Mouse (Mus musculus): ENCODE results near the gene Kazn. TPM values are rescaled to one million over a fixed set of nuclear protein-coding genes. Genes with fewer than 3 reads are reported as not detected.

The Kazn gene
- polyA plus RNA-seq, 1 experiment from 2014 or later, result 17.9 TPM

- no peak overlapping the region for H3K4me2 ChIP-seq (ENCODE audit: low read depth, low read length)
- H3K9ac ChIP-seq (replicated peaks; ENCODE audit: low read depth, low read length), result no peak overlapping the region
- no peak overlapping the region for H3K4me3 ChIP-seq (ENCODE audit: low read depth, low read length)
- H3K9me3 ChIP-seq (ENCODE audit: control insufficient read depth, low read length), result no peaks in the 10 kb centered on the region
- H3K27me3 ChIP-seq (ENCODE audit: control insufficient read depth, insufficient read depth, low read length), result no peaks in the 10 kb centered on the region
- no peaks in the 10 kb centered on the region for H3K4me1 ChIP-seq (ENCODE audit: control insufficient read depth, insufficient read depth, low read length)
- no peaks in the 10 kb centered on the region for H3K36me3 ChIP-seq (ENCODE audit: control insufficient read depth, insufficient read depth, low read length)
- peak; percentile 49; the same call in 1 of the 2 replicates for ATAC-seq (ENCODE audit: low read depth)
- WGBS, result 87% methylated on average over 12 of the region's 12 CpGs
- H3K27ac ChIP-seq (ENCODE audit: low read depth, low read length), result no peak overlapping the region
These were observed 121.2 kb downstream of the Kazn start for GRCm38 (mm10) chr4:142117993-142118392.

DNA sequence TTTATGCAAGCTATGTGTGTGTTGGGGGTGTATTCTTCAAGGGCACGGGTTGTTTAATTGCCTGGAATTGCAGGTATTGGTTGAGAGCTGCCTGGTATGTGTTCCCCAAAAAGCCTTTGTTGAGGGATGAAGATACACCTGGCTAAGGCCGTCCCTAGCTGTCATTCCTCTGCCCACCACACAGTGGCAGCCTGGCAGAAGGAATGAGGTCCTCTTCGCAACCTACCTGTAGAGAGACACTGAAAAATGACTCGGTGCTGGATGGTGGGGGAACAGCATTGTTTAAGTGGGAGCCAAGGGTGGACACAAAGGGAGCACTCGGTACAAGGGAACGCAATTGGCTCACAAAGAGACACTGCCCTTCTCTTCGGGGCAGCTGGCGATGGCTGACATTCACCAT is 125.9 kb downstream of the Kazn start:
- H3K9ac ChIP-seq (replicated peaks; ENCODE audit: low read depth, low read length), result no peak overlapping the region
- H3K4me3 ChIP-seq (ENCODE audit: low read depth, low read length), result no peak overlapping the region
- no peaks in the 10 kb centered on the region for H3K9me3 ChIP-seq (ENCODE audit: control insufficient read depth, low read length)
- H3K4me2 ChIP-seq (ENCODE audit: low read depth, low read length), result no peak overlapping the region
- peak; percentile 41; the same call in 1 of the 2 replicates for ATAC-seq (ENCODE audit: low read depth)
- H3K27me3 ChIP-seq (ENCODE audit: control insufficient read depth, insufficient read depth, low read length), result no peaks in the 10 kb centered on the region
- H3K36me3 ChIP-seq (ENCODE audit: control insufficient read depth, insufficient read depth, low read length), result no peaks in the 10 kb centered on the region
- WGBS, result 28% methylated on average over 8 of the region's 8 CpGs
- H3K4me1 ChIP-seq (ENCODE audit: control insufficient read depth, insufficient read depth, low read length), result no peaks in the 10 kb centered on the region
- no peak overlapping the region for H3K27ac ChIP-seq (ENCODE audit: low read depth, low read length)

DNA sequence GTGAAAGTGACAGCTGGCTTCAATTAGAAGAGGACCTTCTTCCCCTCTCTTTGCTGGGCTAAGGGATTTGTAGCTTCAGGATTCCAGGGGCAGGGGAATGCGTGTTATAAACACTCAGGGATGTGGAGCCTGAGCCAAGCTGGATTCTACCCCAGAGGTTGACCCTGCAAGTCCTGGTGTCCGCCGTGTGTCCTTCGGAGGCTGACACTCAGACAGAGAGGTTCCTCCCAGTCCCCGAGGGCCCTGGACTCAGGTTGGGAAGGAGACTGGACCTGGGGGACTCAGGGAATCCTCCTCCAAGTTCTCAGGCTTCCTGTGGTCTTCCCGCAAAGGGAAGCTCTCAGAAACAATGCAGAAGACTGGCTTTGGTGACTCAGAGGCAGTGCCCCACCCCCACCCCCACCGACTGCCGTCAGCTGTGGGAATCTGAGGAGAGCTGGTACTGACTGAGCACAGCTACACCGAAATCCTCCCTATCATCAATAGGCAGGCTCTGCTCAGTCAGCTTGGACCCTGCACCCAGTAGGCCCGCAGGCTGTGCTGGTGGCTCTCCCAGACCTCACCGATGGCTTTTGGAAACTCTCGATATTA is 136.0 kb downstream of the Kazn start:
- Histone ChIP-seq H3K9ac (replicated peaks; ENCODE audit: low read depth, low read length) (no peak overlapping the region), H3K9me3 (ENCODE audit: control insufficient read depth, low read length) (no peaks in the 10 kb centered on the region), H3K4me1 (ENCODE audit: control insufficient read depth, insufficient read depth, low read length) (no peaks in the 10 kb centered on the region), H3K27ac (ENCODE audit: low read depth, low read length) (no peak overlapping the region), H3K4me2 (ENCODE audit: low read depth, low read length) (no peak overlapping the region), H3K36me3 (ENCODE audit: control insufficient read depth, insufficient read depth, low read length) (no peaks in the 10 kb centered on the region), H3K27me3 (ENCODE audit: control insufficient read depth, insufficient read depth, low read length) (no peaks in the 10 kb centered on the region), H3K4me3 (ENCODE audit: low read depth, low read length) (no peak overlapping the region)
- no peak for ATAC-seq (ENCODE audit: low read depth)
- 64% methylated on average over 12 of the region's 12 CpGs for WGBS

DNA sequence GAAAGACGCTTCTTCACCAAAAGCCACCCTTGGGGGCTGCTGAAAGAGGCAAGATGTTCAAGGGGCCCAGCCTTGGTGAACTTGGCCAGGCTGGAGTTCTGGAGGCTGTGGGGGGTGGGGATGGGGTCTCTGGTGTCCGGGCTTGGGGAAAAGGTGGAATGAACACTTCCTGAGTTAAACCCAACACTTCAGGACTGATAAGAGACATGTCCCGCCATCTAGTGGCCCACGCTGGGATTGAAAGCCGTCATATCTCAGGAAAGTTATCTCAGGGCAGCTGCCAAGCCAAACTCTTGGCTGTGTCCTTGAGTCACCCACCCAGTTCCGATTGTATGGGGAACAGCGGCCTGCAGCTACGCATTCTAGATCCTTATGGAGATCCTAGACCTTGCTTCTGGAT is 140.9 kb downstream of the Kazn start:
- Histone ChIP-seq H3K4me3 (ENCODE audit: low read depth, low read length) (no peak overlapping the region), H3K4me2 (ENCODE audit: low read depth, low read length) (no peak overlapping the region), H3K36me3 (ENCODE audit: control insufficient read depth, insufficient read depth, low read length) (no peaks in the 10 kb centered on the region), H3K27me3 (ENCODE audit: control insufficient read depth, insufficient read depth, low read length) (no peaks in the 10 kb centered on the region), H3K4me1 (ENCODE audit: control insufficient read depth, insufficient read depth, low read length) (no peaks in the 10 kb centered on the region), H3K9me3 (ENCODE audit: control insufficient read depth, low read length) (no peaks in the 10 kb centered on the region), H3K27ac (ENCODE audit: low read depth, low read length) (no peak overlapping the region), H3K9ac (replicated peaks; ENCODE audit: low read depth, low read length) (no peak overlapping the region)
- WGBS, result 24% methylated on average over 8 of the region's 8 CpGs
- peak; percentile 49; the same call in 1 of the 2 replicates for ATAC-seq (ENCODE audit: low read depth)

DNA sequence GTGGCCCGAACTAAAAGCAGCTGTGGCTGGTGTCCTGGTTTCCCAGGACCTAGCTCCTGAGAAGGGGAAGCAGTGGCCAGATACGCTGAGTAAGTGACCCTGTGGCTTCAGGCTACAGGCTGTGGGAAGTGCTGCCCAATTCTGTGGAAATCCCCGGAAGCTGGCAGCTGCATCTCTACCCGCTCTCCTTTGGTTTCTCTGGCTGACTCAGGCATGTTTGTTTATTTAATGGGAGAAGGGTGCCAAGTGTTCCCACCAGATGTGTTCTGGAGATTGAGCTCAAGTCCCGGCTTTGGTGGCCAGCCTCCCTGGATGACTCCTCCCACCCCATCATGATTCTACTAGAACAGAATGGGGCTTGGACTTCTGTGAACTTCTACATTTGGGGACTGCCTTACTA is 141.3 kb downstream of the Kazn start:
- H3K4me1 ChIP-seq (ENCODE audit: control insufficient read depth, insufficient read depth, low read length), result no peaks in the 10 kb centered on the region
- no peak overlapping the region for H3K27ac ChIP-seq (ENCODE audit: low read depth, low read length)
- WGBS, result 42% methylated on average over 5 of the region's 5 CpGs
- H3K9ac ChIP-seq (replicated peaks; ENCODE audit: low read depth, low read length), result no peak overlapping the region
- no peaks in the 10 kb centered on the region for H3K9me3 ChIP-seq (ENCODE audit: control insufficient read depth, low read length)
- H3K27me3 ChIP-seq (ENCODE audit: control insufficient read depth, insufficient read depth, low read length), result no peaks in the 10 kb centered on the region
- no peak overlapping the region for H3K4me3 ChIP-seq (ENCODE audit: low read depth, low read length)
- no peaks in the 10 kb centered on the region for H3K36me3 ChIP-seq (ENCODE audit: control insufficient read depth, insufficient read depth, low read length)
- 0 out of 2 replicates have a peak, but pooled peaks have one; percentile 7 for ATAC-seq (ENCODE audit: low read depth)
- H3K4me2 ChIP-seq (ENCODE audit: low read depth, low read length), result no peak overlapping the region

DNA sequence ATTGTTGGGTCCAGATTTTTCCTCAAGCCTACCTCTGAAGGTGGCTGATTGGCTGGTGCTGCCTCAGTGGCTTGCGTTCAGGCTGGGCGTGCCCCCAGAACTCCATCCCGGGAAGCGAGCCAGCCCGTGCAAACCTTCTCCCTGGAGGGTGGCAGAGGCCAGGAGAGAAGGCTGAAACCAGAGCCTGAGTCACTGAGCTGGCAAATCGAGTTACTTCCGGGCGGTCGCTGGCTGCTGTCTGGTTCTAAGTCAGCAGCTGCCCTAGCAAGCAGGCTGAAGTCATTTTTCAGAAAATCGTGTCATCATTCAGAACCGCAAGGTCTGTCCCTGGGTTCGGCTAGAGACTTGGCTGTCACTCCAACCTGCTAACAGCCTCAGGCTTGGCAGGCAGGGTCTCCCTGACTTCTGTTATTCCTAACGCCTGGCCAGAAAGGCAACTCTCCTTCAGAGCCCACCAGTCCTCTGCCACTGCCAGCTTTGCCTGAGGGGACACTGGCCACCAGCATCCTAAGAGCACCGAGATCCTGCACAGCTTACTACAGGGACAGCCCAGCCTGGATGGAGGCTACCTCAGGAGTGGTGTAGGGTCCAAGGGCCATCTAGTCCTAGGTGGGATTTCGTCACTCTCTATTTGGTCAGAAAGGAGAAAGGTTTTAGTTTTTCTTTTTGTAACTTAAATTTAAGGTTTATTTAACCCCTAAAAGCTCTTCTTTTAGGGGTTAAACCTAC is 143.5 kb downstream of the Kazn start:
- 0 out of 2 replicates have a peak, but pooled peaks have one; percentile 22 for ATAC-seq (ENCODE audit: low read depth)
- H3K27me3 ChIP-seq (ENCODE audit: control insufficient read depth, insufficient read depth, low read length), result no peaks in the 10 kb centered on the region
- H3K9me3 ChIP-seq (ENCODE audit: control insufficient read depth, low read length), result no peaks in the 10 kb centered on the region
- 51% methylated on average over 15 of the region's 15 CpGs for WGBS
- H3K9ac ChIP-seq (replicated peaks; ENCODE audit: low read depth, low read length), result no peak overlapping the region
- no peak overlapping the region for H3K4me3 ChIP-seq (ENCODE audit: low read depth, low read length)
- no peaks in the 10 kb centered on the region for H3K4me1 ChIP-seq (ENCODE audit: control insufficient read depth, insufficient read depth, low read length)
- no peak overlapping the region for H3K4me2 ChIP-seq (ENCODE audit: low read depth, low read length)
- H3K27ac ChIP-seq (ENCODE audit: low read depth, low read length), result no peak overlapping the region
- no peaks in the 10 kb centered on the region for H3K36me3 ChIP-seq (ENCODE audit: control insufficient read depth, insufficient read depth, low read length)

DNA sequence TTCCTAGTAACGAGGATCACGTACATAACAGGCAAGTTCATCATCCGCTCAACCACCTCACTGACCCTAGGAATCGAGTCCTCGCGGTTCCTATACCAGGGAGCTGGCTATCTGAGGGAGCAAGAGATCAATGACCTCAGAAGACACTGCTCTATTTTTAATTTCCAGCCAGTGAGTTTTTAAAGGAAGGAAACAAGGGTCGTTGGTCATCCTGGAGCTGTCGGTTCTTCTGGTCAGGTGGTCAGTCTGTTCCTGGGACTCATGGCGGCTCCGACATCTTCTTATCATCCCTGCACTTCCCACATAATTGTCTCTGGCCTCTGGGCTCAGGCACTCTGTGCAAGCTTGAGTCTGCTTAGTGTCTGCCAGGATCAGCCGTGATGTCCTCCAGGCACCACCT is 144.8 kb downstream of the Kazn start:
- Histone ChIP-seq H3K4me1 (ENCODE audit: control insufficient read depth, insufficient read depth, low read length) (no peaks in the 10 kb centered on the region), H3K36me3 (ENCODE audit: control insufficient read depth, insufficient read depth, low read length) (no peaks in the 10 kb centered on the region), H3K27ac (ENCODE audit: low read depth, low read length) (no peak overlapping the region), H3K9me3 (ENCODE audit: control insufficient read depth, low read length) (no peaks in the 10 kb centered on the region), H3K4me3 (ENCODE audit: low read depth, low read length) (no peak overlapping the region), H3K9ac (replicated peaks; ENCODE audit: low read depth, low read length) (no peak overlapping the region), H3K27me3 (ENCODE audit: control insufficient read depth, insufficient read depth, low read length) (no peaks in the 10 kb centered on the region), H3K4me2 (ENCODE audit: low read depth, low read length) (no peak overlapping the region)
- 93% methylated on average over 11 of the region's 11 CpGs for WGBS
- ATAC-seq (ENCODE audit: low read depth), result no peak

DNA sequence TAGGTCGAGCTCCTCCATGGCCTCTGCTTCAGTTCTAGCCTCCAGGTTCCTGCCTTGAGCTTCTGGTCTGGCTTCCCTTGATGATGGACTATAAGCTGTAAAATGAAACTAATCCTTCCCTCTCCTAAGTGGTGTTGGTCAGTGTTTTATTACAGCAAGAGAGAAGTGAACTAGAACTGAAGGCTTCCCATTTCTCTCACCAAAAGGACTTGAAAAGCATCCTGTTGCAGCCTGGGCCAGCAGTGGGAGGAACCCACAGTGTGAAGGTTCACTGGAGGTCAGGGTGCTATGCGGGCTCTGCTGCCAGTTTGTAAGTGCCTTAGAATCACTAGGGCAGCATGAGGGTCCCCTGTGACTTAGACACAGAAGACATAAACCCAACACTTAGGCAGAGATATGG is 148.1 kb downstream of the Kazn start:
- H3K27me3 ChIP-seq (ENCODE audit: control insufficient read depth, insufficient read depth, low read length), result no peaks in the 10 kb centered on the region
- no peak overlapping the region for H3K4me3 ChIP-seq (ENCODE audit: low read depth, low read length)
- H3K4me1 ChIP-seq (ENCODE audit: control insufficient read depth, insufficient read depth, low read length), result no peaks in the 10 kb centered on the region
- H3K27ac ChIP-seq (ENCODE audit: low read depth, low read length), result no peak overlapping the region
- no peak overlapping the region for H3K4me2 ChIP-seq (ENCODE audit: low read depth, low read length)
- H3K36me3 ChIP-seq (ENCODE audit: control insufficient read depth, insufficient read depth, low read length), result no peaks in the 10 kb centered on the region
- no peak overlapping the region for H3K9ac ChIP-seq (replicated peaks; ENCODE audit: low read depth, low read length)
- no peak for ATAC-seq (ENCODE audit: low read depth)
- H3K9me3 ChIP-seq (ENCODE audit: control insufficient read depth, low read length), result no peaks in the 10 kb centered on the region
- whole genome bisulfite sequencing, result 59% methylated on average over 2 of the region's 2 CpGs

GRCm38 (mm10) chr4:142089966-142090365 is 149.2 kb downstream of the Kazn start:
- 74% methylated on average over 6 of the region's 6 CpGs for WGBS
- H3K4me1 ChIP-seq (ENCODE audit: control insufficient read depth, insufficient read depth, low read length), result no peaks in the 10 kb centered on the region
- no peaks in the 10 kb centered on the region for H3K9me3 ChIP-seq (ENCODE audit: control insufficient read depth, low read length)
- no peak overlapping the region for H3K4me3 ChIP-seq (ENCODE audit: low read depth, low read length)
- H3K27ac ChIP-seq (ENCODE audit: low read depth, low read length), result no peak overlapping the region
- H3K27me3 ChIP-seq (ENCODE audit: control insufficient read depth, insufficient read depth, low read length), result 0 out of 2 replicates have a peak, but pooled peaks cover 3% of the 10 kb centered on the region
- H3K9ac ChIP-seq (replicated peaks; ENCODE audit: low read depth, low read length), result no peak overlapping the region
- no peak overlapping the region for H3K4me2 ChIP-seq (ENCODE audit: low read depth, low read length)
- no peak for ATAC-seq (ENCODE audit: low read depth)
- no peaks in the 10 kb centered on the region for H3K36me3 ChIP-seq (ENCODE audit: control insufficient read depth, insufficient read depth, low read length)

Data from neural tube, embryonic 14.5 days (tissue).